Mouse (Mus musculus): ENCODE results near the gene Rxfp2. TPM values are rescaled to one million over a fixed set of nuclear protein-coding genes. Genes with fewer than 3 reads are reported as not detected.

Gene Rxfp2
- polyA plus RNA-seq, 1 experiment from 2014 or later = 0.30 TPM

DNA sequence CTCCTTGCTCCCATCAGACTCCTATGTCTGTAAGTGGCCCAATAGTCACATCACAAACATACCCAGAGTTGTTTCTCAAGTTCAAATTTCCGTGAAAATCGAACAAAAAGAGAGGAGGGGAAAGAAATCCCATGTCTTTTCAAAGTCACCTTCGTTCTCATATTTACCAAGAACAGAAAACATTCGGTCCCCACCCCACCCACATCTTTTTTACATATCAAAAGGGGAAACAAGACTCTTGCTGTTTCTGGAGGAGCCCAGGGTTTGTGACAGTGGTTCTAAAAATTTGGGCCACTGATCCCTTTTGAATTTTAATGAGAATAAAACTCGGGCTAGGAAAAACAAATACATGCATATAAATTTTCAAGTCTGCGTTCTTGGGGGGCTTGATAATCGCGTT lies 92.8 kb downstream of the Rxfp2 start:
- WGBS = 31% methylated on average over 8 of the region's 8 CpGs

DNA sequence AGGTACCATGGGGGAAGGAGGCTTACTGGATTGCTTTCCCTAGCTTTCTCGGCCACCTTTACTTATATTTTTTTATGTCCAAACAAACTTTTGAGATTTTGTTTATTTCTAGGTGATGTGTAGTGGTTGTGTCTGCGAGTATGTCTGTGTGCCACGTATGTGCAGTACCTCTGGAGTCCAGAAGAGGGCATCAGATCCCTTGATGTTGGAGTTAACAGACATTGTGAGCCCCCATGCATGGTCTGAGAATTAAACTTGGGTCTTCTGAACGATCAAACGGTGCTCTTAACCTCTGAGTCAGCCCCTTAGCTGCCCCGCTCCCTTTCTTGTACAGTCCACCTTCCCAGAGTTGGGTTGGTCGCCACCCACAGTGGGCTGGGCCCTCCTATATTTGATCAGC lies 95.5 kb downstream of the Rxfp2 start:
- Histone ChIP-seq H3K4me3 (ENCODE audit: low read depth, low read length) (no peak overlapping the region), H3K9ac (ENCODE audit: low read length) (no peak overlapping the region)

More for the DNA sequence above, 92.8 kb downstream of the Rxfp2 start:
- Histone ChIP-seq H3K4me3 (ENCODE audit: low read depth, low read length) (no peak overlapping the region), H3K9me3 (replicated peaks; ENCODE audit: control insufficient read depth, low read length) (no peaks in the 10 kb centered on the region), H3K9ac (ENCODE audit: low read length) (no peak overlapping the region), H3K27ac (ENCODE audit: low read depth, low read length) (no peak overlapping the region), H3K36me3 (ENCODE audit: control insufficient read depth, insufficient read depth, low read length) (no peaks in the 10 kb centered on the region), H3K4me1 (ENCODE audit: control insufficient read depth, insufficient read depth, low read length) (no peaks in the 10 kb centered on the region), H3K4me2 (ENCODE audit: low read length) (no peak overlapping the region), H3K27me3 (replicated peaks; ENCODE audit: control insufficient read depth, insufficient read depth, low read length) (no peaks in the 10 kb centered on the region)
- ATAC-seq = no peak
- DNase-seq (ENCODE audit: low spot score) = no peak

DNA sequence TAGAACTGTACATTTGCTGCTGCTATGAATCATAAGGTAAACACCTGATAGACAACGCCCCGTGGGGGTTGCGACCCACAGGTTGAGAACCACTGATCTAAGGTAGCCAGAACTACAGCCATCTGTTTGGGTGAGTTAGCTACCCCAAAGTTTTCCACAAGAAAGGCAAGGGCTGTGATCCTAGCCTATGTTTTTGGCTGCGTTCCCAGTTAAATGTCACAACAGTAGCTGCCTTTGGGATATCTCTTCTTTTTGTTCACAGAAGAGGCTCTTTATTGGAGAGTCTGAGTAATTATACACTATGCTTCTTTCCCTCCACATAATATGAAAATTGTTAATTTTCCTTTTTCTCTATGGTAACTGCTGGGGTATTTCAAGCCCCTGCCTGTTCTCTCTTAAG lies 96.3 kb downstream of the Rxfp2 start:
- H3K9me3 ChIP-seq (replicated peaks; ENCODE audit: control insufficient read depth, low read length) = no peaks in the 10 kb centered on the region
- no peaks in the 10 kb centered on the region for H3K27me3 ChIP-seq (replicated peaks; ENCODE audit: control insufficient read depth, insufficient read depth, low read length)
- H3K4me2 ChIP-seq (ENCODE audit: low read length) = no peak overlapping the region
- no peaks in the 10 kb centered on the region for H3K36me3 ChIP-seq (ENCODE audit: control insufficient read depth, insufficient read depth, low read length)
- DNase-seq (ENCODE audit: low spot score) (peak; percentile 62), ATAC-seq (no peak)
- peak overlapping the region; percentile 49; the same call in 1 of the 2 replicates for H3K27ac ChIP-seq (ENCODE audit: low read depth, low read length)
- no peak overlapping the region for H3K4me3 ChIP-seq (ENCODE audit: low read depth, low read length)
- no peaks in the 10 kb centered on the region for H3K4me1 ChIP-seq (ENCODE audit: control insufficient read depth, insufficient read depth, low read length)
- H3K9ac ChIP-seq (ENCODE audit: low read length) = no peak overlapping the region
- WGBS = 87% methylated on average over 4 of the region's 4 CpGs

More for the DNA sequence above, 95.5 kb downstream of the Rxfp2 start:
- Histone ChIP-seq H3K27ac (ENCODE audit: low read depth, low read length) (no peak overlapping the region), H3K9me3 (replicated peaks; ENCODE audit: control insufficient read depth, low read length) (no peaks in the 10 kb centered on the region), H3K27me3 (replicated peaks; ENCODE audit: control insufficient read depth, insufficient read depth, low read length) (no peaks in the 10 kb centered on the region), H3K4me2 (ENCODE audit: low read length) (no peak overlapping the region), H3K36me3 (ENCODE audit: control insufficient read depth, insufficient read depth, low read length) (no peaks in the 10 kb centered on the region), H3K4me1 (ENCODE audit: control insufficient read depth, insufficient read depth, low read length) (no peaks in the 10 kb centered on the region)
- ATAC-seq (no peak), DNase-seq (ENCODE audit: low spot score) (no peak)
- WGBS = 78% methylated on average over 7 of the region's 7 CpGs

DNA sequence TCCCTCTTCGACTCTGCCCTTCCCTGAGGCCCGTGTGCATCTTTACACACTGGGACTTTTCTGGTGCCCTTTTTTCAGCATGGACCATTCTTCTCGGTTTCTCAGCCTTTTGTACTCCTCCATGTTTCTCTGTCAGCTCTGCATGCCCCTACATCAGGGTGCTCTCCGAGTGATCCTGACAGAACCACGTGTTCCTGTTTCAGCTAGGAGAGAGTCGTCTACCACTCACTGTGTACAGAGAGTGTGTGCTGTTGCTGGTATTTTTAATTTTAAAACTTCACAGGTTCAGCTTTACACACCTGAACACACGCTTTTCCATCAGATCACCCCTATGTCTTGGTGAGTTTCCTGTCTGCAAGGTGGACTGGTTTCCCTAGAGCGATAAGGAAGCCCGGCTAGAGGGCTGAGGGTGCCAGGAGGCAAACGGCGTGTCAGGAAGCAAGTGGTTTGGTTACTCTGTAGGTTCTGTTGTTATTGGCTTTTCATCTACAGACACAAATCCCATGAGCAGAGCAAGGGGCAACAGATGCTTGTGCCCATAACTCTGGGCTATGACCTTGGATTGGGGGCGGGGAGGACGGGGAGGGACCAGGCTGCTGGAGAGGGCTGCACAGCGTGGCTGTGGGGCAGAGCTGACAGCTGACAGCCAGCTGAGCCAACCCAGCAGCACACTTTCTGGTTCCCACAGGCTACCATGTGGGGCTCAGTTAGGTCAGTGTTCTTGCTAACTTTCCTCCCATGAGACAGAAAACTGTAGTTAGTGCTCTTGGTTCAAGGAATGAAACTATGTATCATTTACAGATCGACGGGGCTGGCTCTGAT lies 97.0 kb downstream of the Rxfp2 start:
- Histone ChIP-seq H3K27ac (ENCODE audit: low read depth, low read length) (peak overlapping the region; percentile 49; the same call in 1 of the 2 replicates), H3K27me3 (replicated peaks; ENCODE audit: control insufficient read depth, insufficient read depth, low read length) (no peaks in the 10 kb centered on the region), H3K9me3 (replicated peaks; ENCODE audit: control insufficient read depth, low read length) (no peaks in the 10 kb centered on the region), H3K4me2 (ENCODE audit: low read length) (no peak overlapping the region), H3K36me3 (ENCODE audit: control insufficient read depth, insufficient read depth, low read length) (no peaks in the 10 kb centered on the region), H3K4me3 (ENCODE audit: low read depth, low read length) (no peak overlapping the region), H3K9ac (ENCODE audit: low read length) (no peak overlapping the region), H3K4me1 (ENCODE audit: control insufficient read depth, insufficient read depth, low read length) (no peaks in the 10 kb centered on the region)
- DNase-seq (ENCODE audit: low spot score) = no peak
- no peak for ATAC-seq
- 67% methylated on average over 16 of the region's 16 CpGs for WGBS

DNA sequence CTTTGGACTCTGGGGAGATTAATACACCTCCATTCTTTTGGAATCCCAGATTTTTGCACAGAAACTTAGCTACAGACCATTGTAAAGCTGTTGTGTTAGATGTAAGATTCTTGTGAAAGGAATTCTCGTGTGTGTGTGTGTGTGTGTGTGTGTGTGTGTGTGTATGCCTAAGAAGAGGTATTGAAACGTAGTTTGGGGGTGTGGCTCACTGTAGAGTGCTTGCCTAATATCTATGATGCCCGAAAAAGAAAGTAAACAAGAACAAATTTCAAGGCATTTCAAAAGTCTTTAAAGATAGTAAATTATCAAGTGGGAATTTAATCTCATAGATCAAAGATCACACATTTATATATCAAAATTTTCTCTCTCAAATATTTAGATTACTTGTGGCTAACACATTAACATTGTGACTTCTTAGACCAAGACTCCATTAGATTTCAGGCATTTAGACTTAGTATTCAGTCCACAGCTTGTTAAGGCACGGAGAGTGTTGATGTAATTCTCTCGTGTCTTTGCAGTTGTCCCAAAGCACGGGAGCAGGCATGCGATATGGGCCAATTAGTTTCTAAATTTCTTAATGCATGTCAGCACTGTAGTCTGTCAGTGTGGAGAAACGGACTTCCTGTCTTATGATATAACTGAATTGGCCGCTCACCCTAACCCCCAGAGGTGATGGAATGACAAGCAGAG lies 97.9 kb downstream of the Rxfp2 start:
- DNase-seq (ENCODE audit: low spot score) = no peak
- WGBS = 69% methylated on average over 9 of the region's 9 CpGs
- Histone ChIP-seq H3K4me3 (ENCODE audit: low read depth, low read length) (no peak overlapping the region), H3K4me2 (ENCODE audit: low read length) (no peak overlapping the region), H3K4me1 (ENCODE audit: control insufficient read depth, insufficient read depth, low read length) (no peaks in the 10 kb centered on the region), H3K9me3 (replicated peaks; ENCODE audit: control insufficient read depth, low read length) (no peaks in the 10 kb centered on the region), H3K36me3 (ENCODE audit: control insufficient read depth, insufficient read depth, low read length) (no peaks in the 10 kb centered on the region), H3K27me3 (replicated peaks; ENCODE audit: control insufficient read depth, insufficient read depth, low read length) (no peaks in the 10 kb centered on the region), H3K9ac (ENCODE audit: low read length) (no peak overlapping the region), H3K27ac (ENCODE audit: low read depth, low read length) (no peak overlapping the region)
- no peak for ATAC-seq

DNA sequence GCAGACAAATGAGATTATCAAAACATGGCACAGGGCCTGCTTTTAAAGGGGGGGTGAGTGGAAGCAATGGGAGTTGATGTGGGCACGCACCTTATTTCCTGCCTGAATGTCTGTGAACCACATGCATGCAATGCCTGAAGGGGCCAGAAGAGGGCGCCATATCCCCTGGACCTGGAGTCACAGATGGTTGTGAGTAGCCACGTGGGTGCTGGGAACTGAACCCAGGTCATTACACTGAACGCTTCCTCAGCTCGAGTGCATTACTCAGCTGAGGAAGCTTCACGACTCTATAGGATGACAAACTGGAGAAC lies 98.4 kb downstream of the Rxfp2 start:
- Histone ChIP-seq H3K36me3 (ENCODE audit: control insufficient read depth, insufficient read depth, low read length) (no peaks in the 10 kb centered on the region), H3K4me2 (ENCODE audit: low read length) (no peak overlapping the region), H3K4me3 (ENCODE audit: low read depth, low read length) (no peak overlapping the region), H3K27ac (ENCODE audit: low read depth, low read length) (no peak overlapping the region), H3K27me3 (replicated peaks; ENCODE audit: control insufficient read depth, insufficient read depth, low read length) (no peaks in the 10 kb centered on the region), H3K4me1 (ENCODE audit: control insufficient read depth, insufficient read depth, low read length) (no peaks in the 10 kb centered on the region), H3K9me3 (replicated peaks; ENCODE audit: control insufficient read depth, low read length) (no peaks in the 10 kb centered on the region), H3K9ac (ENCODE audit: low read length) (no peak overlapping the region)
- DNase-seq (ENCODE audit: low spot score) (no peak), ATAC-seq (no peak)
- WGBS = 84% methylated on average over 6 of the region's 6 CpGs

DNA sequence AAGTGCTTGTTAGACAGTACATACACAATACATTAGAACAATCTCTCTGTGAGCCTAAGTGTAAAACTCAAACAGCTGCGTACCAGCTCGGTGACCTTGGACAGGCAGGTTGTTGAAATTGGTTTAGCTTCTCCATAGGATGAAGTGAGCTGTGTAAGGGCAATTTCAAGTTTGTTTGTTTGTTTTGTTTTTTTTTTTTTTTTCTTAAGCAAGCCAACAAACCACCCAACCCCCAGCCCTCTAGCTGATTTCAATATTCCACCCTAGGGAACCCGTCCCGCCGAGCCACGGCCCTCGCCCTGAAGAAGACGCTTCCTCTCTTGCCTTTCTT lies 99.6 kb downstream of the Rxfp2 start:
- ATAC-seq = no peak
- H3K4me3 ChIP-seq (ENCODE audit: low read depth, low read length) = peak overlapping the region; percentile 64
- no peaks in the 10 kb centered on the region for H3K9me3 ChIP-seq (replicated peaks; ENCODE audit: control insufficient read depth, low read length)
- H3K9ac ChIP-seq (ENCODE audit: low read length) = no peak overlapping the region; the same call in 1 of the 2 replicates
- WGBS = 23% methylated on average over 8 of the region's 8 CpGs
- no peak overlapping the region for H3K27ac ChIP-seq (ENCODE audit: low read depth, low read length)
- no peaks in the 10 kb centered on the region for H3K36me3 ChIP-seq (ENCODE audit: control insufficient read depth, insufficient read depth, low read length)
- H3K4me1 ChIP-seq (ENCODE audit: control insufficient read depth, insufficient read depth, low read length) = no peaks in the 10 kb centered on the region
- no peak for DNase-seq (ENCODE audit: low spot score)
- peak overlapping the region; percentile 71 for H3K4me2 ChIP-seq (ENCODE audit: low read length)
- H3K27me3 ChIP-seq (replicated peaks; ENCODE audit: control insufficient read depth, insufficient read depth, low read length) = no peaks in the 10 kb centered on the region

DNA sequence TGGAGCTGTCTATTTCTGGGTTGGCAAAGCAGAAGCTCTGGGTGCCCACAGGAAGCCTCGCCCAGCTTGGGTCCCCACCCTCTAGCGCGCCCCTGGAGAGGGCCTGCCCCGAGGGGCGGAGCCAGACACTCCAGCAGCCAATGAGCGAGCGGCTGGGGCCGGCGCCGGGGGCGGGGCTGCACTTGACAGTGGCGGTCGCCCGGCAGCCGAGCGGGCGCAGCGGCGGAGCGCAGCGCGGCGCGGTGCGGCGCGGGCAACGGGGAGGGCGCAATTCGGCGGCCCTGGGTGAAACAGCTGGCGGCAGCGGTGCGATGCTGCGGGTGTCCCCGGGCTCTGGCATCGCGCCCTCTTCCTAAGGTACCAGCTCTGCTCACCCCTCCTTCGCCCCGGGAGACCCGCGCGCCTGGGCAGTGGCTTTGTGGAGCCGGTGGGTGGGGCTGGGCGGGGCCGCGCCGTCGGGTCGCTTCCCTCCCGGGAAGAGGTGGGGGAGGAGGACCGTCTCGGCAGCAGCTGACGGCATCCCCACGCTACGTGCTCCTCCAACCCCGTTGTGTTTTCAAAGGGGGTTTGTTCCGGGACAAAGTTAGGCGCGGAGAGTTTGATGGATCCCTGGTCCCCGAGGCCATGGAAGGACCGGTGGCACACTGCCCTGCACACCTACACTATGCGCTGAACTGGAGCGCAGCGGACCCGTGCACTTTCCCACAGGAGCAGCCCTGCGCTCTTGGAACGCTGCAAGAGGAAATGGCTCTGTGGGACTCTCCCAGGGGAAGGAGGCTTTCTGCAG lies 100.2 kb downstream of the Rxfp2 start, which contains the start of gene Fry:
Fry (plus strand) TSS at position 191 of the 787 bp plus-strand sequence.
- Histone ChIP-seq H3K27me3 (replicated peaks; ENCODE audit: control insufficient read depth, insufficient read depth, low read length) (no peaks in the 10 kb centered on the region), H3K4me3 (ENCODE audit: low read depth, low read length) (peak within 1 kb of the TSS; percentile 64), H3K9me3 (replicated peaks; ENCODE audit: control insufficient read depth, low read length) (no peaks in the 10 kb centered on the region), H3K9ac (ENCODE audit: low read length) (peak within 1 kb of the TSS; percentile 70), H3K36me3 (ENCODE audit: control insufficient read depth, insufficient read depth, low read length) (no peaks in the 10 kb centered on the region), H3K4me2 (ENCODE audit: low read length) (peak within 1 kb of the TSS; percentile 71), H3K4me1 (ENCODE audit: control insufficient read depth, insufficient read depth, low read length) (no peaks in the 10 kb centered on the region), H3K27ac (ENCODE audit: low read depth, low read length) (peak within 1 kb of the TSS; percentile 66; the same call in 1 of the 2 replicates)
- DNase-seq (ENCODE audit: low spot score) (peak; percentile 95), ATAC-seq (peak; percentile 99)
- WGBS = under 1% methylated on average over 46 of the region's 68 CpGs
